Mouse (Mus musculus): Measurements from ENCODE around the gene Exoc6b. TPM values are rescaled to one million over a fixed set of nuclear protein-coding genes. Genes with fewer than 3 reads are reported as not detected.
A peak's percentile ranks its signal among the peaks of the same experiment; 100 is the strongest.

The Exoc6b gene
- polyA plus RNA-seq, 1 experiment: 36.8 TPM

GRCm38 (mm10) chr6:84699579-84699978 is 369.7 kb downstream of the Exoc6b start:
- no peak for DNase-seq (ENCODE audit: low read depth)
- no peak for TF ChIP-seq CTCF (IDR thresholded peaks at IDR 0.05; ENCODE audit: borderline replicate concordance, extremely low read depth, insufficient read depth, insufficient read length)
- no peak for TF ChIP-seq POLR2A (IDR thresholded peaks at IDR 0.05; ENCODE audit: borderline replicate concordance, extremely low read depth, insufficient read depth, insufficient read length, poor library complexity, severe bottlenecking)

GRCm38 (mm10) chr6:84698288-84698673 is 371.0 kb downstream of the Exoc6b start:
- no peak for DNase-seq (ENCODE audit: low read depth)
- TF ChIP-seq POLR2A (IDR thresholded peaks at IDR 0.05; ENCODE audit: borderline replicate concordance, extremely low read depth, insufficient read depth, insufficient read length, poor library complexity, severe bottlenecking) (no peak), CTCF (IDR thresholded peaks at IDR 0.05; ENCODE audit: borderline replicate concordance, extremely low read depth, insufficient read depth, insufficient read length) (no peak)

- TF ChIP-seq CTCF (IDR thresholded peaks at IDR 0.05; ENCODE audit: borderline replicate concordance, extremely low read depth, insufficient read depth, insufficient read length) (no peak), POLR2A (IDR thresholded peaks at IDR 0.05; ENCODE audit: borderline replicate concordance, extremely low read depth, insufficient read depth, insufficient read length, poor library complexity, severe bottlenecking) (no peak)
- DNase-seq (ENCODE audit: low read depth): no peak
Measured at GRCm38 (mm10) chr6:84697474-84698287, 371.6 kb downstream of the Exoc6b start.

- TF ChIP-seq POLR2A (IDR thresholded peaks at IDR 0.05; ENCODE audit: borderline replicate concordance, extremely low read depth, insufficient read depth, insufficient read length, poor library complexity, severe bottlenecking): no peak
- no peak for TF ChIP-seq CTCF (IDR thresholded peaks at IDR 0.05; ENCODE audit: borderline replicate concordance, extremely low read depth, insufficient read depth, insufficient read length)
- no peak for DNase-seq (ENCODE audit: low read depth)
Measured at GRCm38 (mm10) chr6:84693844-84694243, 375.5 kb downstream of the Exoc6b start.

- DNase-seq (ENCODE audit: low read depth): peak; percentile 63
- TF ChIP-seq CTCF (IDR thresholded peaks at IDR 0.05; ENCODE audit: borderline replicate concordance, extremely low read depth, insufficient read depth, insufficient read length): no peak
- TF ChIP-seq POLR2A (IDR thresholded peaks at IDR 0.05; ENCODE audit: borderline replicate concordance, extremely low read depth, insufficient read depth, insufficient read length, poor library complexity, severe bottlenecking): no peak
Measured at GRCm38 (mm10) chr6:84693204-84693603, 376.1 kb downstream of the Exoc6b start.

- DNase-seq (ENCODE audit: low read depth): no peak
- no peak for TF ChIP-seq CTCF (IDR thresholded peaks at IDR 0.05; ENCODE audit: borderline replicate concordance, extremely low read depth, insufficient read depth, insufficient read length)
- no peak for TF ChIP-seq POLR2A (IDR thresholded peaks at IDR 0.05; ENCODE audit: borderline replicate concordance, extremely low read depth, insufficient read depth, insufficient read length, poor library complexity, severe bottlenecking)
Measured at GRCm38 (mm10) chr6:84691907-84692306, 377.4 kb downstream of the Exoc6b start.

DNA sequence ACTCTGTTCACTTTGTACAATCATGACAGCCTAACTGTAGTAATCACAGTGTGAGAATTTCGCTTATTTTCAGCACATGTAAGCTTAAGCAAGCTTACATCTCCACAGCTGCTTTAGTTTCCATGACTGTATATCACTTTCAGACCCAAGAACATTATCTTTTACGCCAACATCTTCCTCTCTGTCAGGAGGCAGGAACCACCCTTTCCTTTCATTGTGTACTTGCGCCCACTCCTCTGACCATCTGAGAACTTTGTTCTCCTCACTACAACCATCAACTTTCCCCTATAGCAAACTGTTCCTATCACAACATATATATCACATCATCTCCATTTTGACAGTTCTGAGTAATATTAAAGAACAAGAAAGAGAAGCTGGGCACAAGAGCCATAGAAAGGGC is 391.5 kb downstream of the Exoc6b start:
- DNase-seq (ENCODE audit: low read depth): no peak
- no peak for TF ChIP-seq POLR2A (IDR thresholded peaks at IDR 0.05; ENCODE audit: borderline replicate concordance, extremely low read depth, insufficient read depth, insufficient read length, poor library complexity, severe bottlenecking)
- TF ChIP-seq CTCF (IDR thresholded peaks at IDR 0.05; ENCODE audit: borderline replicate concordance, extremely low read depth, insufficient read depth, insufficient read length): no peak

GRCm38 (mm10) chr6:84674936-84675335 is 394.4 kb downstream of the Exoc6b start:
- TF ChIP-seq POLR2A (IDR thresholded peaks at IDR 0.05; ENCODE audit: borderline replicate concordance, extremely low read depth, insufficient read depth, insufficient read length, poor library complexity, severe bottlenecking): no peak
- no peak for TF ChIP-seq CTCF (IDR thresholded peaks at IDR 0.05; ENCODE audit: borderline replicate concordance, extremely low read depth, insufficient read depth, insufficient read length)
- no peak for DNase-seq (ENCODE audit: low read depth)

- TF ChIP-seq CTCF (IDR thresholded peaks at IDR 0.05; ENCODE audit: borderline replicate concordance, extremely low read depth, insufficient read depth, insufficient read length): no peak
- TF ChIP-seq POLR2A (IDR thresholded peaks at IDR 0.05; ENCODE audit: borderline replicate concordance, extremely low read depth, insufficient read depth, insufficient read length, poor library complexity, severe bottlenecking): no peak
- no peak for DNase-seq (ENCODE audit: low read depth)
Measured at GRCm38 (mm10) chr6:84674136-84674535, 395.2 kb downstream of the Exoc6b start.

DNA sequence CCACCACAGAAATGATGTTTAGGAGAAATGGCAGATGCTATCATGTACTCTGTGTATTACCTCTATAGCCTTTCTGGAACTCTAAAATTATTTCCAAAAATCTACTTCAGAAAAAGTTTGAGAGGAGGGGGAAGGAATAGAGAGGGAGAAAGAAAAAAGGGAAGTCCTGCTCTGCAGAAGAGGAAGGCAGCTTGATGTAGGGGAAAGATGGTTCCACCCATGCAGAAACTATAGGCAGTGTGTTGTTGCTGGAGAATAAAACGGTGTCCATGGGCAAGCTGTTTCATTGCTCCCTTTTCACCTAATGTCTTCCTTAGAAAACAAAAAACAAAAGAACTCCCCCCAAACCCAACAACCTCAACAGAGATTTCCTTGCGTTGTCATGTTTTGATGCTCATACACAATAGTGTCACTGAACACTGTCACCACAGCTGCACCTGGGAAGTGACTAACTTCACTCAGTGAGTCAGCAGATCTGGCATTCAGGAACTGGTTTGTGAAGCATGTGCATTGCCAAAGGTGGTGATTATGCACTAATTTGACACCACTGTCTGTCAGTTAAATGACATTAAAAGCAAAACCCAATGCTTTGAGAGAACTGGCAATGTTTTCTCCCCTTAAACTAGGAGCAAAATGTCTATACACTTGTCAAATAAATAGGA is 407.7 kb downstream of the Exoc6b start:
- TF ChIP-seq CTCF (IDR thresholded peaks at IDR 0.05; ENCODE audit: borderline replicate concordance, extremely low read depth, insufficient read depth, insufficient read length) (no peak), POLR2A (IDR thresholded peaks at IDR 0.05; ENCODE audit: borderline replicate concordance, extremely low read depth, insufficient read depth, insufficient read length, poor library complexity, severe bottlenecking) (no peak)
- peak; percentile 31 for DNase-seq (ENCODE audit: low read depth)

- DNase-seq (ENCODE audit: low read depth): no peak
Measured at GRCm38 (mm10) chr6:84660982-84661381, 408.3 kb downstream of the Exoc6b start.

More at GRCm38 (mm10) chr6:84660982-84661381, 408.3 kb downstream of the Exoc6b start:
- TF ChIP-seq CTCF (IDR thresholded peaks at IDR 0.05; ENCODE audit: borderline replicate concordance, extremely low read depth, insufficient read depth, insufficient read length) (no peak), POLR2A (IDR thresholded peaks at IDR 0.05; ENCODE audit: borderline replicate concordance, extremely low read depth, insufficient read depth, insufficient read length, poor library complexity, severe bottlenecking) (no peak)
